Mouse (Mus musculus) embryonic facial prominence, embryonic 13.5 days (tissue): ENCODE results near the gene Mmab. TPM values are rescaled to one million over a fixed set of nuclear protein-coding genes. Genes with fewer than 3 reads are reported as not detected.
A peak's percentile ranks its signal among the peaks of the same experiment; 100 is the strongest.

Experiments used
- ATAC-seq: fragments of 200-750 bp; cut with Nextera tagmentation; 2 replicates; pipeline ENCODE4 v1.8.0; 2017; ENCODE audit warnings: low read depth; ENCODE audit not compliant: insufficient number of reproducible peaks, insufficient read depth, low FRiP score, low TSS enrichment
- H3K27ac ChIP-seq: fragments of 300-500 bp; sonication (generic); 2 replicates; pipeline ENCODE4 v1.5.1; 2015; ENCODE audit warnings: moderate library complexity, mild to moderate bottlenecking, inconsistent platforms
- H3K27me3 ChIP-seq: fragments of 300-500 bp; sonication (generic); 2 replicates; pipeline ENCODE4 v1.6.1; 2015; ENCODE audit warnings: mild to moderate bottlenecking, inconsistent platforms
- H3K36me3 ChIP-seq: fragments of 300-500 bp; sonication (generic); 2 replicates; pipeline ENCODE4 v1.6.1; 2015; ENCODE audit warnings: mild to moderate bottlenecking, inconsistent platforms
- H3K4me1 ChIP-seq: fragments of 300-500 bp; sonication (generic); 2 replicates; pipeline ENCODE4 v1.6.1; 2015; ENCODE audit warnings: inconsistent platforms
- H3K4me2 ChIP-seq: fragments of 300-500 bp; sonication (generic); 2 replicates; pipeline ENCODE4 v1.6.1; 2015; ENCODE audit warnings: moderate library complexity, mild to moderate bottlenecking, inconsistent platforms
- H3K4me3 ChIP-seq: fragments of 300-500 bp; sonication (generic); 2 replicates; pipeline ENCODE4 v1.5.1; 2015; ENCODE audit warnings: mild to moderate bottlenecking, inconsistent platforms
- H3K9ac ChIP-seq: fragments of 300-500 bp; sonication (generic); 2 replicates; pipeline ENCODE4 v1.6.1; 2015; ENCODE audit warnings: mild to moderate bottlenecking, inconsistent platforms
- H3K9me3 ChIP-seq: fragments of 300-500 bp; sonication (generic); 2 replicates; pipeline ENCODE4 v1.6.1; 2016; ENCODE audit warnings: inconsistent platforms
- WGBS: fragments of 180-500 bp; shearing (Covaris S2); methylation state at CpG from one replicate; pipeline ENCODE4 v1.1.7; 2015; ENCODE audit warnings: mixed read lengths; 5-methylcytosine and 5-hydroxymethylcytosine counted together
- polyA plus RNA-seq: library from polyadenylated mRNA; unstranded; fragments of >200 nt; fragmentation: Nextera tagmentation; extraction: Ambion mirVana; gene quantifications from 2 replicates; pipeline ENCODE4 v1.2.1, GENCODE M21; 2015

Mmab gene
- 32.1 and 33.1 TPM in 2 replicates for polyA plus RNA-seq

DNA sequence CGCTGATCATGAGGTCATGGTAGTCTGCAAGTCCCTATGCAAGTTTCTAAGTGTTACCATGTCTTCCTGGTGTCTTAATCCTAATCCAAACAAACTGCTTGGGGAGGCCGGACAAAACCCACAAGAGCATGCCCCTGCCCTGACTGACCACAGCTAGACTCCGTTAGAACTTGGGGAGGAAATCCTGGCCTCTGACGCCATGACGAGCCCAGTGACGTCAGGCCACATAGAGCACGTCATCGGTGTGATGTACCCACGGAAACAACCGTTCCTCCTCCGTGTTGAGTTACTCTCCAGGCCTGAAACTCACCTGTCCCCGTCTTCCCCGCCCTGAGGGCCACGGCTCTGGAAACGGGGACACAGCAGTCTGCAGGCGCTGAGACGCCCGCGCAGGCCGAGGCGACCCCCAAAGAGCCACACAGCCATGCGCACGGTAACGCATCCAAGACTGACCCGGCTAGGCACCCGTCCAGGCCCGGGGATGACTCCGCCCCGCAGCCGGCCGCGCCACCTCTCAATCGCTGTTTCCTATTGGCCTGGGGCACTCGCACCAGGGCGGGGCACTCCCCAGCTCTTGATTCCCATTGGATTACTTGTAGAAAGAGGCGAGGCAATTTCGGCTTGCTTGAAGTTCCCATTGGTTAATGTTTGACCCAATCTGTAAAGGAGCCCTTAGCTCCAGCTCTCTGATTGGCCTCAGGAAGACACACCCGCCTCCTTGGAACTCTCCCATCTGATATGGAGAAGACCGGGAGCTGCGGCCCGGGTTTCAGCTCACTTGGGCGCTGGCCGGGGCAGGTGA, at the start of gene Mmab, which contains the start of gene Mvk:
Gene Mmab, minus strand, starts transcription at position 495 of the 802 bp plus-strand sequence.
Gene Mvk, plus strand, starts transcription at position 704 of the 802 bp plus-strand sequence.
- 2% methylated on average over 43 of the region's 43 CpGs for WGBS
- Histone ChIP-seq H3K9me3 (no peaks in the 10 kb centered on the region), H3K27me3 (no peaks in the 10 kb centered on the region), H3K9ac (peak within 1 kb of the TSS; percentile 88), H3K4me1 (peaks cover 21% of the 10 kb centered on the region), H3K27ac (peak within 1 kb of the TSS; percentile 80), H3K4me2 (peak within 1 kb of the TSS; percentile 77), H3K36me3 (peaks cover 28% of the 10 kb centered on the region), H3K4me3 (peak within 1 kb of the TSS; percentile 83)
- peak; percentile 97 for ATAC-seq

DNA sequence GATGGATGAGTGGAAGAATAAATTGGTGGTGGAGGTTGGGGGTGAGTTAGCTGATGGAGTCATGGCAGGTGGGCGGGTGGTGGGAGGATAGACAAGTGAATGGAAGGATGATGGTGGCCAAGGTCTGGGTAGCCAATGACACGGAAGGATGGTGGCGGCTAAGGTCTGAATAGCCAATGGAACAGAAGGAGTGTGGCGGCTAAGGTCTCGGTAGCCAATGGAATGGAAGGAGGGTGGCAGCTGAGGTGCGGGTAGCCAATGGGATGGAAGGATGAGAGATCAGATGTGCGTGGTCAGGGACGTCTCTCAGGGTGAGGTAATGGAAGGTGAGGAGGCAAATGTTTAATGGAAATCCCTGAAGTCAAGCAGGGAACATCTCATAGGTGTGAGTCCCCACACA, 46.4 kb upstream of the Mmab start:
- Histone ChIP-seq H3K4me1 (no peaks in the 10 kb centered on the region), H3K36me3 (no peaks in the 10 kb centered on the region), H3K9ac (no peak overlapping the region), H3K27me3 (no peaks in the 10 kb centered on the region), H3K9me3 (no peaks in the 10 kb centered on the region), H3K27ac (no peak overlapping the region), H3K4me2 (no peak overlapping the region), H3K4me3 (no peak overlapping the region)
- WGBS, result 94% methylated on average over 8 of the region's 8 CpGs
- ATAC-seq, result no peak

DNA sequence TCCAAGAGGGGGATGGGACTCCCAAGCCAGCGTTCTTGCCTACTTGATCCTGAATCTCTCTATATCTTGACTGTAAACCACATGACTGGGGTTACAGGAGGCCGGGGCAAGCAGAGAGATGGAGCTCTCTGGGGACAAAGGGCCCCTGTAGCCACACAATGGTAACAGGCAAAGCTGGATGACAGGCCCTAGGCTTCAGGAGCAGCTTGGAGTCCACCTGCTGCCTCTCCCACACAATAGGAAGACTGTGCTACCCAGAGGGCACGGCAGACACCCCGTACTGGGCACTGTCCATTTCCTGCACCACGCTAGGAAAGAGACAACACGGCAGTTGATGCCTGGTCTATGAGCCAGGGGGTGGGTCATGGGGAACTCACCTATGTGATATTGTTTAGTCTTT, 45.7 kb upstream of the Mmab start:
- Histone ChIP-seq H3K27ac (no peak overlapping the region), H3K9ac (no peak overlapping the region), H3K4me3 (no peak overlapping the region), H3K27me3 (no peaks in the 10 kb centered on the region), H3K36me3 (no peaks in the 10 kb centered on the region), H3K9me3 (no peaks in the 10 kb centered on the region), H3K4me2 (no peak overlapping the region), H3K4me1 (no peaks in the 10 kb centered on the region)
- 74% methylated on average over 6 of the region's 6 CpGs for WGBS
- no peak for ATAC-seq

DNA sequence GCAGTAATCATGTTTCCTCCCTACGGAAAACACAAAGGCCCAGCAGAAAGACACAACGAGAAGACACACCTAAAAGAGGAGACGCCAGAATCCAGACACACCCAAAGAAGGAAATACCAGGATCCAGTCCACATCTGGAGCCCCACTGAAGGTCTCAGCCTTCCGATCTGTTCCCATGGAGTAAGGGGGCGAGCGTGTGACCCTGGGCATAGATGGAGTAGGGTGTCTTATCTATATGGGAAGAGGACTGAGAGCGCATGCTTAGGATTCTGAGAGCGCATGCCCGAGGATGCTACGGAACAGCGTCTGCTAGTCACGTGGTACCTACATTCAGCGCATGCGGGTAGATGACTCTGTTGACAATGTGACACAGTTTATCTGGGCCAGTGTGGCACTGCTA, 41.8 kb upstream of the Mmab start:
- H3K4me1 ChIP-seq, result peaks cover 5% of the 10 kb centered on the region; the same call in 1 of the 2 replicates
- no peak overlapping the region for H3K9ac ChIP-seq
- no peaks in the 10 kb centered on the region for H3K36me3 ChIP-seq
- no peak for ATAC-seq
- H3K4me2 ChIP-seq, result no peak overlapping the region
- H3K4me3 ChIP-seq, result no peak overlapping the region
- H3K27ac ChIP-seq, result no peak overlapping the region
- 91% methylated on average over 14 of the region's 14 CpGs for WGBS
- no peaks in the 10 kb centered on the region for H3K27me3 ChIP-seq
- H3K9me3 ChIP-seq, result no peaks in the 10 kb centered on the region

DNA sequence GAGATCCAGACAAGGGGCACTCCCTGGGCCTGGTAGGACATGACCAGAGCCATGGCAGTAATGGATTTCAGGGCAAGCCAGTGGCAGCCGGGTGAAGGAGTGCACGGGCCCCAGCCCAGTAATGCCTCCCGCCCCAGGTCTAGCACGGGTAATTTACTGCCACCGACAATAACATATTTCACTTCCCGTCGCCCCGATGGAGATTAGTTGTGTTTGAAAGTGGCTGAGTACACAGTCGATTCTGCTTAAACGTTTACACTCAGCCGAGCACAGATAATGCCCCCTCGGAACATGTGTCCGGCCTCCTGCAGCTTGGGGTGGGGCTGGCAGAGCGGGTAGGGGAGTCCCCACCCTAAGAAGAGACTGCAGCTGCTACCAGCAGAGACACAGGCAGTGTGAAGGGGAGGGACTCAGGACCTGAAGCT, 38.7 kb upstream of the Mmab start:
- H3K36me3 ChIP-seq, result no peaks in the 10 kb centered on the region
- H3K4me3 ChIP-seq, result no peak overlapping the region
- ATAC-seq, result no peak
- H3K27ac ChIP-seq, result no peak overlapping the region
- no peaks in the 10 kb centered on the region for H3K9me3 ChIP-seq
- no peak overlapping the region for H3K9ac ChIP-seq
- peak overlapping the region; percentile 17; the same call in 1 of the 2 replicates for H3K4me2 ChIP-seq
- peaks cover 5% of the 10 kb centered on the region; the same call in 1 of the 2 replicates for H3K4me1 ChIP-seq
- H3K27me3 ChIP-seq, result 0 out of 2 replicates have a peak, but pooled peaks cover 4% of the 10 kb centered on the region
- WGBS, result 18% methylated on average over 14 of the region's 14 CpGs

DNA sequence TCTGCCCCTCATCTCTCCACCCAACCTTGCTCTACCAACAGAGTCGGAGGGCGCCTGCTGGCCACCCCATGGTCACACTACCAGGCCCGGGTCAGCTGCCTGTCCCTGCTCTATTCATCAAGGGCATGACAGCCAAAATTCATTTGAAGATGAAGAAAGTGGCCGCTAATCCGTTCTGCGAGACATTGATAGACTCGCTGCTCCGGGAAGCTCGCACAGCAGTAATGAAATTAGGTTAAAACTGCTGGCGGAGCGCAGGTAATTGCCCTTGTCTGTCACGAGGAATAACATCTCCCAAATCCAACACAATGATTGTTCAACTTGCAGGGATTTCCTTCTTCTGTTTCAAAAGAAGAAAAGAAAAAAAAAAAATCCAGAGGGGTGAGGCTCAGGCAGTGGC, 34.4 kb upstream of the Mmab start:
- no peak for ATAC-seq
- no peak overlapping the region for H3K4me3 ChIP-seq
- no peak overlapping the region for H3K27ac ChIP-seq
- no peak overlapping the region for H3K9ac ChIP-seq
- no peak overlapping the region for H3K4me2 ChIP-seq
- H3K27me3 ChIP-seq, result peaks cover 16% of the 10 kb centered on the region; the same call in 1 of the 2 replicates
- WGBS, result 62% methylated on average over 12 of the region's 12 CpGs
- no peaks in the 10 kb centered on the region for H3K36me3 ChIP-seq
- H3K4me1 ChIP-seq, result peaks cover 15% of the 10 kb centered on the region; the same call in 1 of the 2 replicates
- no peaks in the 10 kb centered on the region for H3K9me3 ChIP-seq

DNA sequence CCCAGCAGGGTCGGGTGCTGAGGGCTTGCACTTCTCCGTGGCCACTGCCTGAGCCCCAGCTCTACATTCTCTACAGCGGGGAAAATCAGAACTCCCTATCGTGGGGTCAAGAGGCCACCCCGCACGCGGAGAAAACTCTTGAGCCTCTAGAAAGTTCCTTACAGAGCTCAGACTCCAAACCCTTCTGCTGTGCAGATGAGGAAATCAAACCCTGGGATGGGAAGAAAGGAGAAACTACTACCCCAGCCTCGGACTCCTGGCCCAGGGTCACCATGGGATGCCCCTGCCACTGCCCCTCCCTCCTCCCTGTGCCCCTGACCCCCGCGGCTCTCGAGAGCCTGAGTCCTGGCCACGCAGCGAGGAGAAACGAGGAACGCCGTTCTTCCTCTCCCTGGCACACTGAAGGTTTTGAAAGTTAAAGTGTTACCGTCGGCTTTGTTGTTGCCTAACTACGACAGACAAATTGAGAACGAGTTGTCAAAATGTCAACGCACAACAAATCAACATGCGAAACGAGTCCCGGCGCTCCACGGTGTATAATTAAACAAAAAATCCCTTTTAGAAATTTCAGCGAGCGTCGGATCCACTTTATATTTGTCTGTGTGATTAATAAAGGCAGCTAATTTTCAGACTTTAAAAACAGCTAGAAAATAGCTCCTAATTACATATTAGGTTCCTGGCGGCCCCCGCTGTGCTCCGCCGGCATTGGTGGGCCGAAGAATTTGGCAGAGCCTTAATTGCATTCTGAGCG, 31.1 kb upstream of the Mmab start:
- no peak overlapping the region for H3K27ac ChIP-seq
- no peaks in the 10 kb centered on the region for H3K36me3 ChIP-seq
- peaks cover 10% of the 10 kb centered on the region; the same call in 1 of the 2 replicates for H3K4me1 ChIP-seq
- peak overlapping the region; percentile 20; the same call in 1 of the 2 replicates for H3K4me2 ChIP-seq
- H3K27me3 ChIP-seq, result peaks cover 16% of the 10 kb centered on the region; the same call in 1 of the 2 replicates
- ATAC-seq, result no peak
- H3K9ac ChIP-seq, result no peak overlapping the region
- 44% methylated on average over 35 of the region's 35 CpGs for WGBS
- H3K9me3 ChIP-seq, result no peaks in the 10 kb centered on the region
- no peak overlapping the region for H3K4me3 ChIP-seq

DNA sequence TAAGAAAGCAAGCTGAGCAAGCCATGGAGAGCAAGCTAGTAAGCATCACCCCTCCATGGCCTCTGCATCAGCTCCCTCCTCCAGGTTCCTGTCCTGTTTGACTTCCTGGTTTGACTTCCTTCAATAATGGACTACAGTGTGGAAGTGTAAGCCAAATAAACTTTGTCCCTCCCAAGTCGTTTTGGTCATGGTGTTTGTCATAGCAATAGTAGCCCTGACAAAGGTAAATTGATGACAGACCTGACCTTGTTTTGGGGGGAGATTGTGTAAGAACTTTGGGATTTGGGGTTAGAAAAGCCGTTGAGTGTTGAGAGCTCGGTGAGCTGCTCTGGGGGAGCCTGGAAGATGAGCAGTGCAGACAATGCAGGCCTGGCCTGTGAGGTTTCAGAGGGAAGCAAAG, 26.5 kb upstream of the Mmab start:
- 76% methylated on average over 3 of the region's 3 CpGs for WGBS
- H3K36me3 ChIP-seq, result no peaks in the 10 kb centered on the region

DNA sequence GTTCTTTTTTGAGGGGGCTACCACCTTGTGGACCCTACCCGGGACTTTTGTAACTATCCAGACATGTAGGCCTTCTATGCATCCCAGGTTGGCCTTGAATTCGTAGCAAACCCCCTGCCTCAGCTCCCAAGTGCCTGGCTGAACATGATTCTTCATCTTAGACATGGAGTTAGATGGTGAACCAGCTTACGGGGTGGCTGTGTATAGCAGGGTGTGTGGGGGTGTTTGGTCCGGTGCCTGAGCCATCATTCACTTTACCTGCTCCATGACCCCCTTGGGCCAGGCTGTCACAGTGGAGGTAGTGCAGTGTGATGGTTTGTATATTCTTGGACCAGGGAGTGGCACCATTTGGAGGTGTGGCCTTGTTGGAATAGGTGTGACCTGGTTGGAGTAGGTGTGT, 24.1 kb upstream of the Mmab start:
- Histone ChIP-seq H3K9me3 (no peaks in the 10 kb centered on the region), H3K27ac (peak overlapping the region; percentile 68), H3K9ac (peak overlapping the region; percentile 61; the same call in 1 of the 2 replicates), H3K4me1 (peaks cover 20% of the 10 kb centered on the region), H3K36me3 (no peaks in the 10 kb centered on the region), H3K27me3 (0 out of 2 replicates have a peak, but pooled peaks cover 2% of the 10 kb centered on the region), H3K4me2 (peak overlapping the region; percentile 60), H3K4me3 (no peak overlapping the region; the same call in 1 of the 2 replicates)
- 64% methylated on average over 4 of the region's 4 CpGs for WGBS
- ATAC-seq, result no peak

More for the DNA sequence above, 26.5 kb upstream of the Mmab start:
- peaks cover 30% of the 10 kb centered on the region for H3K4me1 ChIP-seq
- no peaks in the 10 kb centered on the region for H3K9me3 ChIP-seq
- no peak overlapping the region for H3K27ac ChIP-seq
- no peak for ATAC-seq
- H3K27me3 ChIP-seq, result peaks cover 8% of the 10 kb centered on the region; the same call in 1 of the 2 replicates
- H3K9ac ChIP-seq, result no peak overlapping the region
- H3K4me3 ChIP-seq, result no peak overlapping the region
- H3K4me2 ChIP-seq, result no peak overlapping the region

DNA sequence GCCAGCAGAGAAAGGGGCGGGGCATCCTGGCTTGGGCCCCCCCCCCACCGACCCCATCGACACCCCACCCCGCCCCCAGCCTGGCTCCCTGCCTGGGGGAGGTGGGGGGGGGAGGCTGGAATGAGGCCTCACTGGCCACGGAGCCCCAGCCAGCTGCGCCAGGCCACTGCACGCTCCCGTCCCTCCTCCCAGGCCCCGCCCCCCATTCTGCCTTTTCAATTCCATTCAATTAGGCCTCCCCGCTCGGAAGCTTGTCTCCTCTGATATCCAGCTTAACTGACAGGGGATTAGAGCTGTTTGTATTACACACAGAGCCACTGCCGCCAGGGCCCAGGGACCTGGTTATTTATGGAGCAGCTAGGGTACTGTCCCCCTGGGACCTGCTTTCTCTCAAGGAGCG, 23.6 kb upstream of the Mmab start:
- Histone ChIP-seq H3K4me1 (peaks cover 20% of the 10 kb centered on the region), H3K27me3 (0 out of 2 replicates have a peak, but pooled peaks cover 2% of the 10 kb centered on the region)

DNA sequence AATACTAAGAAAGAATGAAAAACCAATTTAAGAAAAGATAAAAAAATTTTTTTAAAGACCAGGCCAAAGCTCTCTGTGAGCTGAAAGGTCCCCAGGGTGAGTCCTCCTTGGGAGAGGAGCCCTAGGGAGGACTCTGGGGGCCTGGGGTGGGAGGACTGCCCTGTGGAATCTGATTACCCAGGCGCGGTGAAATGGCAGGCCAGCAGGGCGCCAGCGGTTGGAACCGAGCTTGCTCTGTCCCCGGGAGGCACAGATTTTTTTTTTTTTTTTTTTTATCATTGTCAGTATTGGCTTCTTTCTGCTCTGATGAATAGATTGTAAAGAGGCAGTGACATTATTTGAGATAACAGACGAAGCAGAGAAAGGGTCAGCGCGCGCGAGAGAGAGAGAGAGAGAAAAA, 23.2 kb upstream of the Mmab start:
- Histone ChIP-seq H3K36me3 (no peaks in the 10 kb centered on the region), H3K9me3 (no peaks in the 10 kb centered on the region), H3K4me3 (peak overlapping the region; percentile 37), H3K4me2 (peak overlapping the region; percentile 60), H3K27me3 (0 out of 2 replicates have a peak, but pooled peaks cover 2% of the 10 kb centered on the region), H3K9ac (peak overlapping the region; percentile 61), H3K4me1 (peaks cover 20% of the 10 kb centered on the region), H3K27ac (peak overlapping the region; percentile 68; the same call in 1 of the 2 replicates)
- ATAC-seq, result no peak
- WGBS, result under 1% methylated on average over 11 of the region's 11 CpGs

More for the DNA sequence above, 23.6 kb upstream of the Mmab start:
- H3K4me2 ChIP-seq, result peak overlapping the region; percentile 60
- WGBS, result 2% methylated on average over 10 of the region's 13 CpGs
- no peaks in the 10 kb centered on the region for H3K9me3 ChIP-seq
- peak overlapping the region; percentile 68 for H3K27ac ChIP-seq
- no peak for ATAC-seq
- H3K36me3 ChIP-seq, result no peaks in the 10 kb centered on the region
- H3K9ac ChIP-seq, result peak overlapping the region; percentile 61
- peak overlapping the region; percentile 37 for H3K4me3 ChIP-seq
